Mouse (Mus musculus) cerebellum, postnatal 25 days (tissue): Measurements from ENCODE around the gene Tent4a.

Source experiments
- DNase-seq, 2 experiments: peaks; one replicate each; pipeline ENCODE4 v3.0.0; 2021; ENCODE audit warnings: mixed read lengths in 2 of 2

Tent4a gene

GRCm38 (mm10) chr13:69460635-69461465 lies 73.6 kb downstream of the Tent4a start:
- peak in 1 of 2 experiments; percentile 40 for DNase-seq

GRCm38 (mm10) chr13:69459657-69460458 lies 74.6 kb downstream of the Tent4a start:
- peak; percentile 41 to 68 for DNase-seq

GRCm38 (mm10) chr13:69458891-69459290 lies 75.5 kb downstream of the Tent4a start:
- no peak for DNase-seq

DNA sequence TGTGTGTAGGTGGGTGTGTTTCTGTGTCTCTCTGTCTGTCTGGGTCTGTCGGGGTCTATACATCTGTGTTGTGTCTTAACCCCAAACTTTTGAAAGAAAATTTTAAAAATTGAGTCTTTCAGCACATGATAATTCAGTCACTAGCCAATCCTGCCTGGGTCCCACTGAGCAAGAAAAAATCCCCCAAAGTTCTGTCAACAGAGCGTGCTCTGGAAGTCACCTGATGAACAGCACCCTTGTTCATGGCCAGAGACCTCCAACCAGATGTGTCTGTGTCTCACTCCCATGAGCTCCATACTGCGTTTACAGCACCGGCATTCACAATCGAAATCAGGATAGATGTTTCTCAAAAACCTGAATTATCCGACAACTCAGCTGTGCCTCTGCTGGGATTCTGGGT lies 76.0 kb downstream of the Tent4a start:
- DNase-seq: no peak

- no peak for DNase-seq
Measured at GRCm38 (mm10) chr13:69457105-69457504, 77.3 kb downstream of the Tent4a start.

- DNase-seq: no peak
Measured at GRCm38 (mm10) chr13:69456641-69457040, 77.8 kb downstream of the Tent4a start.

GRCm38 (mm10) chr13:69455476-69456175 lies 78.8 kb downstream of the Tent4a start:
- no peak for DNase-seq
